Mouse (Mus musculus) limb, embryonic 14.5 days (tissue): ENCODE data around the gene Etnk1. TPM values are rescaled to one million over a fixed set of nuclear protein-coding genes. Genes with fewer than 3 reads are reported as not detected.

Source experiments
- ATAC-seq: fragments of 200-750 bp; cut with Nextera tagmentation; 2 replicates; pipeline ENCODE4 v1.8.0; 2017; ENCODE audit warnings: low read depth, moderate number of reproducible peaks, moderate TSS enrichment; ENCODE audit not compliant: low FRiP score
- DNase-seq: peaks from one replicate; pipeline ENCODE4 v3.0.0-alpha.2; 2015; ENCODE audit warnings: low spot score
- H3K27ac ChIP-seq: fragments of 300-500 bp; sonication (generic); replicated peaks from 2 replicates; pipeline ENCODE4 v1.5.1; 2014; ENCODE audit warnings: low read depth, mild to moderate bottlenecking, low read length, moderate library complexity, mixed read lengths
- H3K27me3 ChIP-seq: fragments of 300-500 bp; sonication (generic); 2 replicates; pipeline ENCODE4 v1.6.1; 2014; ENCODE audit warnings: low read length, mixed read lengths; ENCODE audit not compliant: control insufficient read depth, insufficient read depth
- H3K36me3 ChIP-seq: fragments of 300-500 bp; sonication (generic); 2 replicates; pipeline ENCODE4 v1.6.1; 2014; ENCODE audit warnings: mild to moderate bottlenecking, low read length, moderate library complexity, mixed read lengths; ENCODE audit not compliant: control insufficient read depth, insufficient read depth
- H3K4me1 ChIP-seq: fragments of 300-500 bp; sonication (generic); 2 replicates; pipeline ENCODE4 v1.6.1; 2014; ENCODE audit warnings: antibody characterized with exemption, low read length, mixed read lengths; ENCODE audit not compliant: control insufficient read depth, insufficient read depth
- H3K4me2 ChIP-seq: fragments of 300-500 bp; sonication (generic); replicated peaks from 2 replicates; pipeline ENCODE4 v1.6.1; 2014; ENCODE audit warnings: low read depth, mild to moderate bottlenecking, low read length, moderate library complexity; ENCODE audit not compliant: severe bottlenecking
- H3K4me3 ChIP-seq: fragments of 300-500 bp; sonication (generic); replicated peaks from 2 replicates; pipeline ENCODE4 v1.5.1; 2014; ENCODE audit warnings: low read length
- H3K9ac ChIP-seq: fragments of 300-500 bp; sonication (generic); 2 replicates; pipeline ENCODE4 v1.6.1; 2014; ENCODE audit warnings: mild to moderate bottlenecking, low read depth, low read length, moderate library complexity; ENCODE audit not compliant: severe bottlenecking
- H3K9me3 ChIP-seq: fragments of 300-500 bp; sonication (generic); 2 replicates; pipeline ENCODE4 v1.6.1; 2016; ENCODE audit warnings: low read length; ENCODE audit not compliant: control insufficient read depth
- POLR2A ChIP-seq: fragments of 200-500 bp; IDR thresholded peaks from 2 replicates; pipeline ENCODE4 v1.8.0; 2012; ENCODE audit warnings: inconsistent platforms, mild to moderate bottlenecking, moderate library complexity, borderline replicate concordance; ENCODE audit not compliant: insufficient read depth, insufficient read length; ENCODE audit errors: extremely low read depth
- WGBS: fragments of 180-500 bp; shearing (Covaris S2); extraction: QIAGEN DNeasy Blood & Tissue Kit; methylation state at CpG from one replicate; pipeline ENCODE4 v1.1.7; 2014; 5-methylcytosine and 5-hydroxymethylcytosine counted together
- polyA plus RNA-seq, 2 experiments: library from polyadenylated mRNA; depleted of rRNA in 1 of 2; stranded (reverse) in 1 of 2; unstranded in 1 of 2; fragments of >200 nt; fragmentation: Nextera tagmentation in 1 of 2; extraction: Ambion mirVana in 1 of 2; gene quantifications; 2 replicates each; pipeline versions ENCODE4 v1.2.1 to v1.2.3; 2012 to 2014

Etnk1 gene
- polyA plus RNA-seq, 2 experiments, result 22.0 to 72.9 TPM

DNA sequence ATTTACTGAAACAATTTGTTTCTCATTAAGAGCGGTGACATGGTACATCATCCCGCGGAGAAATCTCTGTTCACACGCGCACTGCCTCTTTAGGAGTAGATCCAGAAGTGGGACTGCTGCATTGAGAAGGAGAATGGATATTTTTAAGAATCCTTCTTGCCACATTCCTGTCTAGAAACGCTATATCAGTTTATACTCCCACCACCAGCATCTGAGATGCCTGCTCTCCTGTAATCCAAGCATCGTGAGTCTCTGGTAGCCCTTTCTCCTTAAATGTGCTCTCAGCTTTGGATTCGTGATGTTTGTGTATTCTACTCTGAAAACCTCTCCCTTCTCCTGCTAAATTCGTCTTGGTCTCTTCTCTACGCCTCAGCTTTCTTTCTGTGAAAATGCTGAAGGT, 98.5 kb downstream of the Etnk1 start:
- no peaks in the 10 kb centered on the region for H3K9me3 ChIP-seq
- WGBS, result 89% methylated on average over 10 of the region's 10 CpGs
- DNase-seq (no peak), ATAC-seq (no peak)
- H3K27ac ChIP-seq, result no peak overlapping the region
- no peaks in the 10 kb centered on the region for H3K27me3 ChIP-seq
- H3K4me3 ChIP-seq, result no peak overlapping the region
- no peak overlapping the region for H3K9ac ChIP-seq
- no peak for TF ChIP-seq POLR2A
- H3K36me3 ChIP-seq, result no peaks in the 10 kb centered on the region
- no peak overlapping the region for H3K4me2 ChIP-seq
- peaks cover 7% of the 10 kb centered on the region for H3K4me1 ChIP-seq

- Histone ChIP-seq H3K4me2 (no peak overlapping the region), H3K36me3 (no peaks in the 10 kb centered on the region), H3K9ac (no peak overlapping the region), H3K27me3 (no peaks in the 10 kb centered on the region), H3K4me1 (no peaks in the 10 kb centered on the region), H3K4me3 (no peak overlapping the region), H3K9me3 (no peaks in the 10 kb centered on the region), H3K27ac (no peak overlapping the region)
- ATAC-seq (no peak), DNase-seq (no peak)
- 51% methylated on average over 3 of the region's 3 CpGs for WGBS
- no peak for TF ChIP-seq POLR2A
Measured at GRCm38 (mm10) chr6:143279222-143279621, 112.2 kb downstream of the Etnk1 start.

Other genes starting within 250 kb of the Etnk1 start
- 0.93 and 1.1 TPM in 2 replicates for gene St8sia1, start 202.8 kb upstream of the Etnk1 start, polyA plus RNA-seq (2012; rRNA removed)
- gene St8sia1, start 202.8 kb upstream of the Etnk1 start, polyA plus RNA-seq (2014; fragmentation: Nextera tagmentation; extraction: Ambion mirVana), result 1.1 and 1.3 TPM in 2 replicates
- 38.8 and 45.9 TPM in 2 replicates for gene C2cd5, start 67.1 kb upstream of the Etnk1 start, polyA plus RNA-seq (2012; rRNA removed)
- gene C2cd5, start 67.1 kb upstream of the Etnk1 start, polyA plus RNA-seq (2014; fragmentation: Nextera tagmentation; extraction: Ambion mirVana), result 23.1 and 23.8 TPM in 2 replicates